Mouse (Mus musculus) heart, adult 11 months (tissue): ENCODE measurements around the gene Tmem229b.
"Not testable (repeated sequence)": the region's sequence is repeated elsewhere in the genome, so short reads cannot be mapped to it uniquely, and the experiment has no call there.

Experiments used
- DNase-seq: peaks from one replicate; pipeline ENCODE4 v3.0.0; 2022

The Tmem229b gene

DNA sequence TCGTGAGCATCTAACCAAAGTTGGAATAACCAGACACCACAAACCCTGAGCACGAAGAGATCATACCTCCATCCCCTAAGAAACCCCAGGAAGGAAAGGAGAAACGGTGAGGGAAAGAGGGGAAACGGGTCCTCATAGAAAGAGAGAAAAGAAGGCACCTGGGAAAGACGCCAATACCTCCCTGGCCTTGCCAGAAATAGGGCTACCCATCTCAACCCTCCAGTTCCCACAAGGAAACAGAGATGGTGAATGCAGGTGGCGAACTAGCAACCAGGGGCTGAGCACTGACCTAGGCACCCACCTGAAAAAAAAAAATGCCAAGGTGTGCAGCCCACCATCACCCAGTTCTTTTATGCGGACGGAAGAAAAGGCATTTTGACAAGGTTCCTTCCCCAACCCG is 1.4 kb downstream of the Tmem229b start:
- DNase-seq: no peak

DNA sequence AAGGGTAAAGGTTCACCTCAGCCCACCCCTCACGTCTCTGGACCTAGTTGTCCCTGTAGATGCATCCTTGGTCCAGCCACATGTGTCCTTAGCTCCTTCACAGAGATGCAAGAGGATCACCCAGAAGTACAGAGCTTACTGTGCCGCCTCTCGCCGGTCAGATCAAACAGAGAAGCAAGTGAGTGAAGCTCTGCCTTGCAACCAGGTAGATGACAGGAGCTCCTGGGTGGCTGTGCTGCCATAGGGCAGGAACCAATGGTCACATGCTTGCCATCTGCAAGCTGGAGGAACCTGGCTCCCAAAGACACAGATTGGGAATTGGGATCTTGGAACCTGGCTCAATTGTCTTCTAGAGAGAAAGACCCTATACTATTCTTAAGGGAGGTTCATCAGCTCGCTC is 2.0 kb downstream of the Tmem229b start:
- DNase-seq: peak; percentile 85

DNA sequence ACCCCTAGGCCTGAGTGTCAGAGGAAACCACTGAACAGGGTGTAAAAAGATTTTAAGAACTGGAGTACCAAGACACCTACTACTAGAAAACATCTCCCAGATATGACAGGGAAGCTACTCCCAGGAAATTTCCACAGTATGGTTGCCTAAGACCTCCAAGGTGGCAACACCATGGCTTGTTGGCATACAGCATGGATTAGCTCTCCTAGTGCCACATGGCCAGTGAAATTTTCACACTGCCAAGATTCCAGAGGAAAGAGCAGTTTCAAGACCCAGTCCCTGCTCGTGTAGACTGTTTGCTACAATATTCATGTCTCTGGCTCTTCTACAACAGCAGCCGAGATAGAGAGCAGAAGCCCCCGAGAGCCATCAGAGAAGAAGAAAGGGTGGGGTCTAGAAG is 4.4 kb downstream of the Tmem229b start:
- DNase-seq: no peak

DNA sequence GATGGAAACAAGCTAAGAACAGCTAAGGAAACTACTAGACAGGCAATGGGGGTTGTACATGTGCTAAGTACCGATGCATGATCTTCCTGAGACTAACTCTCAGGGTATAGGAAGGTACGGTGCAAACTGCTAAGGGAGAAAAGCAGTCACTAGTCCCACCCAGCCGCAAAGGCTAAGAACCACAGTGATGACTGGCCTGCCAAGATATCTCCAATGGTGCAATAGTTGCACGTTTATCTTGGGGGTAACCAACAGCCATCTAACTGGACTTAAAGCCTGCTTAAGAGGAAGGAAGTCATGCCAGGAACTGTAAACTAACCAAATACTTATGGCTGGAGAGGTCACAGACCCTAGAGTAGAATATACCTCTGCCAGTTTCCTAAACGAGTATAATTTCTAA is 5.0 kb downstream of the Tmem229b start:
- no peak for DNase-seq

DNA sequence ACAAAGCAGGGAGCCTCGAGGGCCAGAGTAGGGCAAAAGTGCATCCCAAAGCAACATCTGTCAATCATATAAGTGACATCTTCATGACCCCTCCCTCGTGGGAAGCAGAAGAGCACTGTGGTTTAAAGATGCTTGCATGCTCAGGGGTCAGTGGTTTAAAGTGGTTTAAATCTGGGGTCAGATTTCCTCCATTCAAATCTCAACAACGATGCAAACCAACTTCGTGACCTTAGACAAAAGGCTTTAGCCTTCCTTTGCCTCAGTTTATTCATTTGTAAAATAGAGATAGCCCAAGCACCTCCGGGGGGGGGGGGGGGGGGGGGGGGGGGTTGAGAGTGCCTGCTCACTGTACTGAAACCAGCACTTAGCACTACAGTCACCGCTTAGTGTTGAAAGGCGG is 10.7 kb downstream of the Tmem229b start:
- no peak for DNase-seq

DNA sequence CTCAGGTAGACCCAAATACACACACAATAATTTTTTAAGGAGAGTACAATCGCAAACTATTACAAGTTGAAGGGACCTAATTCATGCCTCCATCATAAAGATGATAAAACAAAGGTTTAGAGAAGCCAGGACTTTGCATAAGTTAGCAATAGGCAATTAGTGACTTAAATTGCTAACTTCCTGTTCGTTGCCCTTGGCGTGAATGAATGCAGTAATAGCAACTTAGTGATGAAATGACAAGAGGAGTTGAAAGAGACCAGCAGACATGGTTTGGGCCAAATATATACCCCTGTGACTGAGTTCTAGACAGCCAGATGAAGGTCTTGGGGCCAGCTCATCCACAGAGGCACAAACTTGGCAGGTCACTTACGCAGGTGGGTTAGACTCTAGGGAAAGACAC is 11.2 kb downstream of the Tmem229b start:
- no peak for DNase-seq

DNA sequence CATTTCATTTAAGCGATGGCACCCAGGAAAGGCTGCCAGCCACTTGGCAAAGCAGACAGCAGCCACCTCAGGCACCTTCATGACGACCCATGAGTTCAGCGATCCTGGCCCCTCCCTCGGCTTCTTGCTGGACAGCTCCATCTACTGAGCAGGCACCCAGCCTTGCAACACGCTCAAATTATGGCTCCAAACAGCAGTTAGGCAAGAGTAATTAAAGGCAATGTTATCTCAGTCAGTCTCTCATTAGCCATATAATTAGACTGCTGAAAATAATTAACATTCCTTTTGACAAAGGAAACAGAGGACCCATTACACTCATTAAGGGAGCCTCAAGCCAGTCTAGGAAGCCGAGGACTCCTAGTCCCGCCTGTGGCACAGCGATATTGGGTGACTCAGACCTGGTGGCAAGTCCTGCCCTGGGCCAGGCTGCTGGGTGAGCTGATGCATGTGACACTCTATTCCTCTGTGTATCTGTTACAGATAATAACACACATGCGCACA is 19.8 kb downstream of the Tmem229b start:
- peak; percentile 86 for DNase-seq

DNA sequence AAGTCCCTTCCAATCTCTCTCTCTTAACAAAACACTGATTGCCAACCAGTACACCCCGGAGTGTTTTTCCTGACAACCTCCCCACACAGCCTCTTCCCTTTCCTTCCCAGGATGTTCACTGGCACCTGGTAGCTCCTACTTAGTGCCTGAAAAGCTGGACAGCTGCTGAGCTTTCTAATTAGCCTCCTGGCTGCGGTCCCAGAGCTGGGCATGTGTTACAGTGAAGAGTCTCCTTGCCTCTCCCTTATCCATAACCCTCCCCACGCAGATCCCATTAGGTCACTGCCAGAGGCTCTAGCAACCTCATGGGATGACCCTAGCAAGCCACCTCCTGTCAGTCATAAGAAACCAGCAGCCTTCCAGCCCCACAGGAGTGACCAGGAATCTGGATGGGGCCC is 23.4 kb downstream of the Tmem229b start:
- DNase-seq: peak; percentile 96

DNA sequence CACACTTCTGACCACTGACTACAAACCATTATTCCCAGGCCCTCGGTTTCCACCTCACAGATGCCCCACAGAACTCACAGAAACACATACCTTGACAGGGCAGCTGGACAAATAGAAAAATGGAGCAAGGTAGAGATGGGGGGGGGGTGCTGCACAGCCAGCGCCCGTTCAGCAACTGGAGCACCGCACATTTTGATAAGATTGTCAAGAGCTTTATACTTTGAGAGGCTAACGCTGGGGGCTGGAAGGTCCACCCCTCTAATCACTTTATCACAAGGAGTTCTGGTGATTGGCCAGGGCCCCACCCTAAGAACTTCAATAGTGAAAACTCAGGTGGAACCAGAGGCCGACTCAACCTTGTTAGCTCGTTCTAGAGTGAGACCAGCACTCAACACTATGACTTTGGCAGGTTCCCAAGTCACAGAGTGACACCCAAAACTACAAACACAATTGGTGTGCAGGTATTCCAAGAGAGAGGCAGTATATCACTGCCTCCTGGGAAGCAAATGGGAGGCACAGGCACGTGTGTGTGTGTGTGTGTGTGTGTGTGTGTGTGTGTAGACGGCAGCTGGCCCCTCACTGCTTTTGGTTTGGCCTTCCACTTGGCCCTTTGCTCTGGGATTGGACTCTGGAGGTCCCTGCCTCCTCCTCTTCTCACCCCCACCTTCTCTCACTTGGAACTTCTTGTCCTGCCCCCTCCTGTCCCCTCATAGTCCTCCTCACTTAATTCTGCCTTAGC is 24.0 kb downstream of the Tmem229b start:
- no peak for DNase-seq

DNA sequence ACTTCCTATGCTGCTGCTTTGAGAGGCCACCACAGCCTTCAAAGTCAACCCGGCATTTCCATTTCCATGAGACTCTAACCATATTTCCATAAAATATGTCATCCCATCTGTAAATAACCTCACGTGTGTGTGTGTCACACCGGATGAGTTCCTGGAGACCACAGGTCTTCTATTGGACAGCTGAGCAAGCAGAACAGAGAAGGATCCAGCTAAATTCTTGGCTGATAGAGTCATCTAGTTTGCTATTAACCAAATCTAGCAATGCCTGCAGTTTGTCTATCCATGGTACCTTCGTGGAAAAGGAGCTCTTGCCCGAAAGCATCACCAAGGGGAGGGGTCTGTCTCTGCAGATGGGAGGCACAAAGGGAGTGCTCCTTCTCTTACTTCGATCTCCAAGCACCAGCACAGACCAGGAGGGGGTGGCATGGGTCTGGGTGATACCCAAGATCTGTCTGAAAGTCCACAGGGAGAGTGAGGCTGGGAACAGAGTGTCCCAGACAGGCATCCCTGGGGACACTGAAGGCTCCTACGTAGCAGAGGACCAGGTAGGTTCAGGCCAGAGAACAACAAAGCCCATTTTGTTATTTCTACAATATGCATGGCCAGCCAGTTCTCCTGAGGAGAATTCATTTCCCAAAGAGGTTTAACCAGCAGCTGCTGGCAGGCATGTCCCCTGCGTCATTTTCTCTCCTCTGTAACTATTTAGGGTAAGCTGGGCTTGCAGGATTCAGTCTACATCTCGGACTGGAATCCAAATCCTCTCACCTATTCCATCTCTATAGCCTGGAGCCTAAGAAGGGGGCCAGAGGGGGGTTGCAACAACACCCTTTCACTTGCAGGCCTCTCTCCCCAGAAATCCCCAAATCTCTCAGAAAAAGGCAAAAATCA is 25.2 kb downstream of the Tmem229b start:
- peak; percentile 92 for DNase-seq

DNA sequence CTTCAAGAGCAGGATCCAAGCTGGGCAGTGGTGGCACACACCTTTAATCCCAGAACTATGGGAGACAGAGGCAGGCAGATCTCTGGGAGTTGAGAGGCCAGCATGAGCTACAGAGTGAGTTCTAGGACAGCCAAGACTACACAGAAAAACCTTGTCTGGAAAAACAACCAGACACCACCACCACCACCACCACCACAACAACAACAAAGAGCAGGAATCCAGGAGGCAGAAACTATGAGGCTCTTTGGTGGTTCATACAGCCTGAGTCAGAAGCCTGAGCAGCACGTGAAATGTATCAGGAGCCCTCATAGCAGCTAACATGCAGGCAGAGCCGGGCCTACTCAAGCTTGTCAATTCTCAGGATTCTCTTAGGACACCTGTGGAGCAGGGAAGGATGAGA is 26.3 kb downstream of the Tmem229b start:
- DNase-seq: no peak

DNA sequence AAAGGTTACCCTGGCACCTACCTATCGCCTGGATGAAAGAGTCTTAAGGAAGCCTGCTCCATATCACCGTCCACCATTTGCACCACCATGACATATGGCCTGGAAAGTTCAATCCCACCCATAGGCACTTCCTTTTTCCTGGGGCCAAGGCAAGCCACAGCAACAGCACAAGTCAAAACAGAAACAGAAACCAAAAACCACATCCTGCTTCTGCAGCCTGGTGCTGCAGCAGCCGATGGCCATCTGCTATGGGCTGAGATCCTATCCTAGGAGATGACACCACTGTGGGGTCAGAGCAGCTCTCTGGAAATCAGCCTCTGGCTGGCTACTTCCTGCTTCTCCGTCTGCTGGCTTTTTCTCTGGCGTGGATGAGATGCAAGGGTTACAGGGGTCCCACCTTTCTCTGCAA is 26.7 kb downstream of the Tmem229b start:
- DNase-seq: peak; percentile 99

DNA sequence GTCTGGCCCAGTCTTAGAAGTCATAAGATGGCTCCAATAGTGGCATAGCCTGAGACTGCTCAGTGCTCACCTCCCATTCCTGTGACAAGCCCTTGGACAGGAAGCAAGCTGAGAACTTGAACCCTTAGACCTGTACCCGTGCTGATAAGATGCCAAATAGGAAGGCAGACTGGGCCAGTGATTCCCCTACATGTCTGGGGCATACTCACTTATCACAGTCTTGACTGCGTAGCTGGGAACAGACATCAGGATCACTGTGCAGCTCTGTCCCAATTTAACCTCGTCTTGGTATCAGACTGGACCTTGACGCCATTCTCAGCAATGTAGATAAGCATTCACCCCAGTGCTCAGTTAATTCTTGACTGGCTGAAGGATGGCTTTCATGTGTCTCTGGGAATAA is 29.9 kb downstream of the Tmem229b start:
- DNase-seq: no peak

DNA sequence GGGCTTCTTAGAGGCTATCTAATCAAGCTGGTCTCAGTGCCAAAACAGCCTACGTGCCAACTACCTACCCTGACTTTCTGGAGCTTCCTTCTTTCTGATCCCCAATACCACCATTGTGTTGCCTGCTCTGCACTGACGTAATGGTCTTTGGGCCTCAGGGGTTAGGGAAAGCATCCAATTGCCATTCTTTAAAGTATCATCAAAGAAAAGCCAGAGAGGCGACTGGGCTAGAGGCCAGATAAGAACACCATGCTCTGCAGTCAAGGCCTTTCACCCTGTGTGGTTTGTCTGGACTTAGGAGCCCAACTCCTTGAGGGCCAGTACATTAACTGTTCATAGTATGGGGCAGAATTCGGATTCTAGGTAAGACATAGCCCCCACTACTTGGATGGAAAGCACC is 30.3 kb downstream of the Tmem229b start:
- DNase-seq: no peak

DNA sequence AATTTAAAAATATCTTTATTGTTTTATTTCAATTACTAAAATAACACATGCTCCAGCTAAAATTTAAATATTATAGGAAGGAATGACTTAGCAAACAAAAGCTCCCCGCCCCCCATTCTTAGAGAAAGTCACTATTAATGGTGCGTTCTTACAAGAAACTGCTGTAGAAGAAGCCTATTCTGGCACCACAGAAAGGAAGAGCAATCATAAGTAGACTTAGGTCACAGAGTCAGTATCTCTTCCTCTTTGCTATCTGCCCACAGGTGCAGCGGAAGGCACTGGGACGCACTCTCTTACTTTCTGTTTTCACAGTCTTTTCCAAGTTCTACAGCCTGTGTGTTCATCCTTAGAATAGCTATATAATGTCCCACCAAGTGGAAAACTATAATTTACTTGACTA is 31.6 kb downstream of the Tmem229b start:
- DNase-seq: no peak

DNA sequence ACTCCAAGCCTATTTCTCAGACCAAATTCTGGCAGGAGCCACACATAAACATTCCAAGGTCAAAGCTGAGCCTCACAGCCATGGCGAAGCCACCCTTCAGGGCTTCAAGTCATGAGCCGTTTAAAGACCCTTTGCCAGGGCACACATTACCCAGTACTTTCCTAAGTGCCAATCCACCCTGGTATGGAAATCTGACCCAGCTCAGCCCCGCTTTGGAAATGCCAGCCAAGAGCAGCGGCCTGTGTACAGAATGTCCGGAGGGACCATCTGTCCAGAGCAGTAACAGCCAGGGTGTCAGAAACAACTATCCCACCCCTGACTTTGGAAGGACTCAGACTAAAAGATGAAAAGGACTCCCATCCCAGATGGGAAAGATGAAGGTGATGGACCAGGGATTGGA is 32.7 kb downstream of the Tmem229b start:
- no peak for DNase-seq

DNA sequence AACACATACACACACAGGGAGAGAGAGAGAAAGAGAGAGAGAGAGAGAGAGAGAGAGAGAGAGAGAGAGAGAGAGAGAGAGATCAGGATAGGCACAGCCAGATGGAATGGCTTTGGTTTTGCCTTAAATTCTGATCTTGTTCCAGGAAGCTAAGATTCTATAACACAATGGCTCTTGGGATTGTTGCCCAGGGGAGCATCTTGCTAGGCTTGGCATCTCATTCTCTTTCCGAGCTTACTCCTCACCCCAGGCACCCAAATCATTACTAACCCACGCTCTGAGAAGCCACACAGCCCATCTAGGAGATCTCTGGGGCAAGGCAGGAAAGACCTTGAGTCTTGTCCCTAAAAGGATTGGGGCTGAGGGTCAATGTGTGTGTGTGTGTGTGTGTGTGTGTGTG is 33.6 kb downstream of the Tmem229b start:
- DNase-seq: no peak

DNA sequence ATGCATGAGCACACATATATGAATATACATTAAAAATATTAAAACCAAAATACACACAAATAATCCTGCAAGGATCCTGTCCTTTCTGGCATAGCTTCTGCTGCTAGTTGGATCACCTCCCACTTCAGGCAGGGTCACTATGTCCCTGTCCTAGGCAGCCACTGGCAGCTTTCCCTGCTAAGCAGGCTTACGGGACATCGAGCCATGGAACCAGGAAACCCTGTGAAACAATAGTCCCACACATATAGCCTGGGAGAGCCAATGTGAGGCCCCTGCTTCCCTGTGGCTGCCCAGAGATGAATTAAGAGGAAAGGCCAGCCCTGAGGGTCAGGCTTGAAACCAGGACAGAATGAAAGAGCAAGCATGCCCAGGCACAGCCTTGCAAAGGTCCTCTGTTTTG is 35.8 kb downstream of the Tmem229b start:
- DNase-seq: peak; percentile 95

DNA sequence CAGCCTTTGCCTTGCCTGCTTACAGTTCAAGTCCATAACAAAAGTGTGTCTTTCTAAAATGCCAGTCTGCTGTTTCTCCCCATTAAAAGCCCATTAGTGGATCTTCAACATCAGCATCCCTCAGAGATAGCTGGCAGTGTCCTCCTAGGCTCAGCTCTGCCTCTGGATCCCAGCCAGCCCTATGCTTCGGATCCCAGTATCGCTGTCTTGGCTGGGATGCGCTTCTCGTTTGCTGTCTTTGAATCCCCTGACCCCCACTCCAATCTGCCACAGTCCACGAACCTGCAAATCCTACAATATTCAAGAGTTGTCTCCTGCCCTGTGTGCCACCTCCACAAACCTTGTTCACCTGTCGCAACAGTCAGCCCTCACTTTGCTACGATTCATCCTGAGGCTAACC is 36.7 kb downstream of the Tmem229b start:
- DNase-seq: no peak

DNA sequence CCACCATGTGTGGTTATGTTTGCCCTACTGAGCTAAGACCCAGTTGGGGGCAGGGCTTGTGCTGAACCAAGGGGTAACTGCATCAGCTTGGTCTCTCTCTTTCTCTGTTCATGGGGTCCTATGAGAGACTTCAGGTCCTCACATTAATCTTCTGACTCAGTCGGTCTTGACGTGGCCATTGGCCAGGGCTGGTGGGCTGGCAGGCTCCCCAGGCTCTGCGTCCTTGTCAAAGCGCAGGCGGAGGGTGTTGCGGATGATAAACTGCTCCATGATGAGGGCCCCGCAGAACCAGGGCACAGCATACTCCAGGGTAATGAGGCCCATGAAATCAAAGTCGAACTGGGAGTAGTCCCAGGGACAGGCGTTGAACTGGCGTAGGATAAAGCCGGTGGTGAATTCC is 42.9 kb downstream of the Tmem229b start:
- DNase-seq: not testable (repeated sequence)

DNA sequence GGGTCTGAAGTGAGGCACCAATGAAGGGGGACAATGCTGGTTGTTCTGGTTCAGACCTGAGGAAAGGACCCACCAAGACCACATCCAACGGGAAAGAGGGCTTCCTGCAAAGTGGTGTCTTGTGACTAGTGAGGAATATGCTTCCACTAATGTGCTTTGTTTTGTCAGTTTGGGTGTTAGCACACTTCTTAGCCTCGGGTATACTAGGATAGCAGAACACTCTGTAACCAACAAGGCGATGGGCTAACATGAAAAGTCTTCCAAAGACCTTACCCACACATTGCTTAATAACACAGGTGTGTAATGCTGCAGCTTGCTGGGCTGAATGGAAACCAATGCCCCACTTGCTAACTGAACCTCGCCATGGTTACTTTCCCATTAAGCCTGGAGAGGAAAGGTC is 51.0 kb downstream of the Tmem229b start:
- no peak for DNase-seq

DNA sequence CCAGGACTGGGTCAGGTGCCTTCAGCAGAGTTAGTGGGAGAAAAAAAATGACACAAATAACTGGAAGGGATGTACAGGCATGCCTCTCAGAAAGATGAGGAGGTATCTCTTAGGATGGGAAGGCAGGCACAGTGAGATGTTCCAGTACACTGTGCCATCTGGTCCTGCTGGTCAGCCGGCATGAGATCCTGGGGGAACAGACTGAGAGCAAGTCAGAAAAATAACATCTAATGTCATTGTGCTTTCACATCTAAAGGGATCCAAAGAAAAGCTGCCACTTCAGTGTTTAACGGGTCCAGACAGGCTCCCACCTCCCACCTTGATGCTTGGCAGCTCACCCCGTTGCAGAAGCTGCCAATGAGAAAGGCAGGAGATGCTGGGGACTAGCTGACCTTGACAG is 54.9 kb downstream of the Tmem229b start:
- DNase-seq: no peak

DNA sequence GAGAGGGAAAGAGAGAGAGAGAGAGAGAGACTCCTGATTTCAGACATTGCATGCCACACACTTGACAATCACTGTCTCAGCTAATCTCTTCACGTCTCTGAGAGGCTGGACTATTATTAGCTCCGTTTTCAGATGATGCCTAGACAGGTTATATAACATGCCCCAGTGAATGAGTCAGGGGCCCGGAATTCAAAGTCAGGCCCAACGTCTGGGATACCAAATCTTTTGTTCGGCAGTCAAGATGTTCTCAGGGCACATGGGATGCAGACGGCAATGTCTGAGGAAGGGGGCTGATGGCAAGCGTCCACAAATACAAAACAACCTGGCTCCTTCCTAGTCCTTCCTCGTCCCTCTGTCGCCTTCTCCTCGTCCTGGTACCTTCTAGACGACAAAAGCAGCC is 55.4 kb downstream of the Tmem229b start:
- DNase-seq: no peak

DNA sequence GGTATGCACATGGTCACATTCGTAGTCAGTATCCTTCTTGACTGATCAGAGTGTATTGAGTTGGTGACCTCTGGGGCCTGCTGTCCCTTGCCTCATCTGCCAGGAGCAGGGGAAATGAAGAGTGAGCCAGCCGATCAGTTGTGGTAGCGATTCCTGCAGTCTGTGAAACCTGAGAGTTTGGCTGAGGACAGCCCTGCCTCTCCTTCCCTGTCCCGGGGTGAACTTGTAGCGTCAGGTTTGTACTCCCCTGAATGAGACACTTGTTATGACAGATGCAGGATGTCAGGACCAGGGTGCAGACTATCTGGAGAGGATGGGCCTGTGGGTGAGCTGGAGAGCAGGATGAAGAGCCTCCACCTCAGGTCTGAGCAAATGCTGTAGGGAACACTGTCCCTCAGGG is 59.8 kb downstream of the Tmem229b start:
- DNase-seq: peak; percentile 88
